Mouse (Mus musculus) activated CD4-positive, CD25-positive, alpha-beta regulatory T cell (primary cell): ENCODE results near the gene Gm10570. TPM values are rescaled to one million over a fixed set of nuclear protein-coding genes. Genes with fewer than 3 reads are reported as not detected.

ENCODE experiments used
- polyA plus RNA-seq, 2 experiments: library from polyadenylated mRNA; unstranded; fragments of 100-300 nt; shearing (Covaris generic); gene quantifications; one replicate each; pipeline ENCODE4 v1.2.1; 2017

Gm10570 gene
- polyA plus RNA-seq: under 1 TPM in 1 of 2 experiments, not detected in 1; 0.84 TPM

GRCm38 (mm10) chr4:130308231-130309081 is at the start of gene Gm10570, which contains the start of gene Fabp3:
Gm10570 (minus strand) TSS chr4:130308674.
Fabp3 (plus strand) TSS chr4:130308595.

GRCm38 (mm10) chr4:130279105-130279504 is 29.4 kb downstream of the Gm10570 start, which contains the start of gene Serinc2:
Serinc2 (minus strand) TSS chr4:130279205.

Other genes starting within 250 kb of the Gm10570 start
- 10 to 100 TPM; 57.2 to 69.0 TPM for gene Pef1, start 206.1 kb downstream of the Gm10570 start, polyA plus RNA-seq
- not detected for gene Hcrtr1, start 169.3 kb downstream of the Gm10570 start, polyA plus RNA-seq
- gene Tinagl1, start 133.6 kb downstream of the Gm10570 start, polyA plus RNA-seq: not detected
- gene Gm853, start 86.3 kb downstream of the Gm10570 start, polyA plus RNA-seq: not detected
- not detected for gene Serinc2, start 29.5 kb downstream of the Gm10570 start, polyA plus RNA-seq
- gene Fabp3, start 79 bp downstream of the Gm10570 start, polyA plus RNA-seq: under 1 TPM in 1 of 2 experiments, not detected in 1; 0.93 TPM
- 10 to 100 TPM; 64.6 to 69.6 TPM for gene Zcchc17, start 51.3 kb upstream of the Gm10570 start, polyA plus RNA-seq
- gene Snrnp40, start 51.5 kb upstream of the Gm10570 start, polyA plus RNA-seq: 100 to 1,000 TPM; 114 to 136 TPM